Mouse (Mus musculus) limb, embryonic 10.5 days (tissue): ENCODE data around the gene Eme2. TPM values are rescaled to one million over a fixed set of nuclear protein-coding genes. Genes with fewer than 3 reads are reported as not detected.
"Not testable (repeated sequence)": the region's sequence is repeated elsewhere in the genome, so short reads cannot be mapped to it uniquely, and the experiment has no call there.

Source experiments
- DNase-seq: peaks from one replicate; pipeline ENCODE4 v3.0.0-alpha.2; 2017; ENCODE audit warnings: low spot score
- H3K27ac ChIP-seq: fragments of 300-500 bp; sonication (generic); 2 replicates; pipeline ENCODE4 v1.5.1; 2016; ENCODE audit warnings: mild to moderate bottlenecking
- H3K27me3 ChIP-seq: fragments of 300-500 bp; sonication (generic); 2 replicates; pipeline ENCODE4 v1.6.1; 2016; ENCODE audit warnings: low read depth, mild to moderate bottlenecking; ENCODE audit not compliant: poor library complexity, severe bottlenecking
- H3K36me3 ChIP-seq: fragments of 300-500 bp; sonication (generic); 2 replicates; pipeline ENCODE4 v1.6.1; 2016; ENCODE audit warnings: mild to moderate bottlenecking, moderate library complexity
- H3K4me1 ChIP-seq: fragments of 300-500 bp; sonication (generic); 2 replicates; pipeline ENCODE4 v1.6.1; 2016
- H3K4me3 ChIP-seq: fragments of 300-500 bp; sonication (generic); 2 replicates; pipeline ENCODE4 v1.5.1; 2016; ENCODE audit warnings: mild to moderate bottlenecking, moderate library complexity
- H3K9me3 ChIP-seq: fragments of 300-500 bp; sonication (generic); replicated peaks from 2 replicates; pipeline ENCODE4 v1.6.1; 2016; ENCODE audit warnings: mild to moderate bottlenecking
- WGBS: fragments of 180-500 bp; shearing (Covaris S2); methylation state at CpG from one replicate; pipeline ENCODE4 v1.1.7; 2016; 5-methylcytosine and 5-hydroxymethylcytosine counted together
- polyA plus RNA-seq: library from polyadenylated mRNA; unstranded; fragments of >200 nt; fragmentation: Nextera tagmentation; extraction: Ambion mirVana; gene quantifications from 2 replicates; pipeline ENCODE4 v1.2.1, GENCODE M21; 2016

Eme2 gene
- polyA plus RNA-seq: 22.1 and 30.6 TPM in 2 replicates

GRCm38 (mm10) chr17:24894995-24895547 lies at the start of gene Eme2, which contains the start of gene Mrps34:
Gene Eme2 (minus strand): TSS chr17:24895087.
Gene Mrps34 (plus strand): TSS chr17:24895116.
- WGBS: under 1% methylated on average over 62 of the region's 62 CpGs
- peak within 1 kb of the TSS; percentile 86 for H3K4me3 ChIP-seq
- DNase-seq: peak; percentile 93

GRCm38 (mm10) chr17:24943589-24943988 lies 48.7 kb upstream of the Eme2 start:
- 92% methylated on average over 1 of the region's 1 CpGs for WGBS
- DNase-seq: not testable (repeated sequence)

More at GRCm38 (mm10) chr17:24894995-24895547, at the start of gene Eme2, which contains the start of gene Mrps34:
- Histone ChIP-seq H3K27me3 (no peaks in the 10 kb centered on the region), H3K4me1 (peaks cover 38% of the 10 kb centered on the region), H3K36me3 (peaks cover 74% of the 10 kb centered on the region), H3K27ac (peak within 1 kb of the TSS; percentile 87), H3K9me3 (no peaks in the 10 kb centered on the region)

GRCm38 (mm10) chr17:24943036-24943435 lies 48.1 kb upstream of the Eme2 start:
- H3K36me3 ChIP-seq: peaks cover 68% of the 10 kb centered on the region
- no peaks in the 10 kb centered on the region for H3K9me3 ChIP-seq
- H3K4me1 ChIP-seq: no peaks in the 10 kb centered on the region
- H3K27ac ChIP-seq: no peak overlapping the region
- WGBS: 90% methylated on average over 7 of the region's 7 CpGs
- DNase-seq: no peak
- no peak overlapping the region for H3K4me3 ChIP-seq
- no peaks in the 10 kb centered on the region for H3K27me3 ChIP-seq

More at GRCm38 (mm10) chr17:24943589-24943988, 48.7 kb upstream of the Eme2 start:
- not testable (repeated sequence) for H3K4me3 ChIP-seq, H3K27ac ChIP-seq, H3K9me3 ChIP-seq, H3K27me3 ChIP-seq, H3K4me1 ChIP-seq
- H3K36me3 ChIP-seq: peaks cover 73% of the 10 kb centered on the region

GRCm38 (mm10) chr17:24942453-24942852 lies 47.6 kb upstream of the Eme2 start:
- DNase-seq, H3K27me3 ChIP-seq, H3K4me1 ChIP-seq, H3K4me3 ChIP-seq, H3K9me3 ChIP-seq, H3K27ac ChIP-seq: not testable (repeated sequence)
- peaks cover 62% of the 10 kb centered on the region for H3K36me3 ChIP-seq
- 36% methylated on average over 2 of the region's 2 CpGs for WGBS

GRCm38 (mm10) chr17:24937266-24937665 lies 42.4 kb upstream of the Eme2 start:
- Histone ChIP-seq H3K9me3 (no peaks in the 10 kb centered on the region), H3K27ac (peak overlapping the region; percentile 80), H3K36me3 (peaks cover 31% of the 10 kb centered on the region), H3K4me3 (peak overlapping the region; percentile 88), H3K4me1 (peaks cover 16% of the 10 kb centered on the region), H3K27me3 (no peaks in the 10 kb centered on the region)
- no peak for DNase-seq
- WGBS: 51% methylated on average over 6 of the region's 6 CpGs

- Histone ChIP-seq H3K4me3 (peak within 1 kb of the TSS; percentile 88), H3K36me3 (peaks cover 31% of the 10 kb centered on the region), H3K4me1 (peaks cover 16% of the 10 kb centered on the region), H3K27me3 (no peaks in the 10 kb centered on the region), H3K27ac (peak within 1 kb of the TSS; percentile 80), H3K9me3 (no peaks in the 10 kb centered on the region)
- WGBS: under 1% methylated on average over 78 of the region's 78 CpGs
- DNase-seq: peak; percentile 96
These were observed 41.7 kb upstream of the Eme2 start, which contains the start of gene Mapk8ip3 for GRCm38 (mm10) chr17:24936259-24937237. Gene Mapk8ip3 (minus strand): TSS chr17:24936977.

GRCm38 (mm10) chr17:24935666-24936065 lies 40.8 kb upstream of the Eme2 start:
- Histone ChIP-seq H3K4me3 (peak overlapping the region; percentile 88), H3K4me1 (peaks cover 16% of the 10 kb centered on the region), H3K27ac (peak overlapping the region; percentile 34; the same call in 1 of the 2 replicates), H3K27me3 (no peaks in the 10 kb centered on the region), H3K36me3 (peaks cover 32% of the 10 kb centered on the region), H3K9me3 (no peaks in the 10 kb centered on the region)
- no peak for DNase-seq

- Histone ChIP-seq H3K4me3 (peak overlapping the region; percentile 88), H3K27ac (no peak overlapping the region), H3K27me3 (no peaks in the 10 kb centered on the region), H3K4me1 (peaks cover 16% of the 10 kb centered on the region), H3K9me3 (no peaks in the 10 kb centered on the region), H3K36me3 (peaks cover 32% of the 10 kb centered on the region)
- WGBS: 89% methylated on average over 4 of the region's 4 CpGs
- DNase-seq: no peak
These were observed 40.0 kb upstream of the Eme2 start for GRCm38 (mm10) chr17:24934926-24935325.

GRCm38 (mm10) chr17:24933163-24933562 lies 38.3 kb upstream of the Eme2 start:
- Histone ChIP-seq H3K4me3 (no peak overlapping the region), H3K27me3 (no peaks in the 10 kb centered on the region), H3K9me3 (no peaks in the 10 kb centered on the region), H3K27ac (no peak overlapping the region), H3K4me1 (peaks cover 16% of the 10 kb centered on the region), H3K36me3 (peaks cover 42% of the 10 kb centered on the region)
- WGBS: 84% methylated on average over 4 of the region's 4 CpGs
- DNase-seq: no peak

- Histone ChIP-seq H3K9me3 (no peaks in the 10 kb centered on the region), H3K4me3 (no peak overlapping the region), H3K36me3 (peaks cover 48% of the 10 kb centered on the region), H3K27ac (no peak overlapping the region), H3K27me3 (no peaks in the 10 kb centered on the region), H3K4me1 (peaks cover 16% of the 10 kb centered on the region)
- DNase-seq: no peak
- 98% methylated on average over 4 of the region's 4 CpGs for WGBS
These were observed 37.5 kb upstream of the Eme2 start for GRCm38 (mm10) chr17:24932431-24932830.

- H3K4me3 ChIP-seq: no peak overlapping the region
- H3K36me3 ChIP-seq: peaks cover 75% of the 10 kb centered on the region
- DNase-seq: no peak
- H3K9me3 ChIP-seq: no peaks in the 10 kb centered on the region
- no peak overlapping the region for H3K27ac ChIP-seq
- peaks cover under 1% of the 10 kb centered on the region; the same call in 1 of the 2 replicates for H3K4me1 ChIP-seq
- 96% methylated on average over 1 of the region's 1 CpGs for WGBS
- H3K27me3 ChIP-seq: no peaks in the 10 kb centered on the region
These were observed 34.6 kb upstream of the Eme2 start for GRCm38 (mm10) chr17:24929506-24929905.

- H3K27me3 ChIP-seq: no peaks in the 10 kb centered on the region
- peaks cover 98% of the 10 kb centered on the region for H3K36me3 ChIP-seq
- WGBS: 93% methylated on average over 1 of the region's 1 CpGs
- no peaks in the 10 kb centered on the region for H3K9me3 ChIP-seq
- H3K4me3 ChIP-seq: no peak overlapping the region
- no peak overlapping the region for H3K27ac ChIP-seq
- no peak for DNase-seq
- H3K4me1 ChIP-seq: no peaks in the 10 kb centered on the region
These were observed 28.4 kb upstream of the Eme2 start for GRCm38 (mm10) chr17:24923246-24923645.

GRCm38 (mm10) chr17:24913984-24914383 lies 19.1 kb upstream of the Eme2 start:
- DNase-seq: no peak
- H3K27ac ChIP-seq: no peak overlapping the region
- no peaks in the 10 kb centered on the region for H3K27me3 ChIP-seq
- H3K4me1 ChIP-seq: no peaks in the 10 kb centered on the region
- H3K4me3 ChIP-seq: no peak overlapping the region
- H3K9me3 ChIP-seq: no peaks in the 10 kb centered on the region
- peaks cover 99% of the 10 kb centered on the region for H3K36me3 ChIP-seq
